Mouse (Mus musculus): ENCODE measurements at regions not wholly inside any gene's neighbourhood (a gene's known extent, or its start where the extent isn't known, plus 50 kb on each side); places are given as distances from the start of the nearest gene placed in this dataset.

GRCm38 (mm10) chr15:88318048-88318447 is 282.1 kb upstream of the Zdhhc25 start:
- H3K27me3 ChIP-seq: peaks cover 2% of the 10 kb centered on the region; the same call in 1 of the 2 replicates
- H3K4me3 ChIP-seq: no peak overlapping the region
- no peaks in the 10 kb centered on the region for H3K4me1 ChIP-seq
- no peak overlapping the region for H3K4me2 ChIP-seq
- no peaks in the 10 kb centered on the region for H3K9me3 ChIP-seq
- 29% methylated on average over 8 of the region's 8 CpGs for WGBS
- no peak overlapping the region for H3K27ac ChIP-seq
- H3K36me3 ChIP-seq: no peaks in the 10 kb centered on the region
- no peak for ATAC-seq (ENCODE audit: insufficient number of reproducible peaks, insufficient read depth, low FRiP score, low TSS enrichment, low read depth)
- H3K9ac ChIP-seq: no peak overlapping the region

DNA sequence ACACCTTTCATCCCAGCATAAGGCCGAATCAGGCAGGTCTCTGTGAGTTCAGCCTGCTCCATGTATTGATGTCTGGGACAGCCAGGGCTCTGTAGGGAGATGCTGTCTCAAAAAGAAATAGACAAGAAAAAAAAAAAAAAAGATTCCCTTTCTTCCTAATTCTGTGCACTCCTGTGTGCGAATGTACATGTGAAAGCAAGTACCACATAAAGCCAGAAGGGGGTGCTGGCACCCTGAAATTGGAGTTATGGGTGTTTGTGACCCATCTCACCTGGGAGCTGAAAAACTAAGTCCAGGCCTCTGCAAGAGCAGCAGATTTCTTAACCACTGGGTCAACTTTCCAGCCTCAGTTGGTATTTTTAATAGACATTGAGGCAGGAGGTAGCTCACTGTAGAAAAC is 280.6 kb upstream of the Zdhhc25 start:
- Histone ChIP-seq H3K4me2 (no peak overlapping the region), H3K36me3 (no peaks in the 10 kb centered on the region), H3K9me3 (no peaks in the 10 kb centered on the region), H3K9ac (no peak overlapping the region), H3K4me3 (no peak overlapping the region), H3K27me3 (no peaks in the 10 kb centered on the region), H3K27ac (no peak overlapping the region), H3K4me1 (no peaks in the 10 kb centered on the region)
- 69% methylated on average over 2 of the region's 2 CpGs for WGBS
- no peak for ATAC-seq (ENCODE audit: insufficient number of reproducible peaks, insufficient read depth, low FRiP score, low TSS enrichment, low read depth)

- 85% methylated on average over 16 of the region's 16 CpGs for WGBS
- Histone ChIP-seq H3K9me3 (no peaks in the 10 kb centered on the region), H3K4me1 (no peaks in the 10 kb centered on the region), H3K27ac (no peak overlapping the region), H3K36me3 (no peaks in the 10 kb centered on the region), H3K4me2 (no peak overlapping the region), H3K9ac (no peak overlapping the region), H3K27me3 (no peaks in the 10 kb centered on the region), H3K4me3 (no peak overlapping the region)
- ATAC-seq (ENCODE audit: insufficient number of reproducible peaks, insufficient read depth, low FRiP score, low TSS enrichment, low read depth): no peak
These were observed 276.3 kb upstream of the Zdhhc25 start for GRCm38 (mm10) chr15:88323584-88324375.

DNA sequence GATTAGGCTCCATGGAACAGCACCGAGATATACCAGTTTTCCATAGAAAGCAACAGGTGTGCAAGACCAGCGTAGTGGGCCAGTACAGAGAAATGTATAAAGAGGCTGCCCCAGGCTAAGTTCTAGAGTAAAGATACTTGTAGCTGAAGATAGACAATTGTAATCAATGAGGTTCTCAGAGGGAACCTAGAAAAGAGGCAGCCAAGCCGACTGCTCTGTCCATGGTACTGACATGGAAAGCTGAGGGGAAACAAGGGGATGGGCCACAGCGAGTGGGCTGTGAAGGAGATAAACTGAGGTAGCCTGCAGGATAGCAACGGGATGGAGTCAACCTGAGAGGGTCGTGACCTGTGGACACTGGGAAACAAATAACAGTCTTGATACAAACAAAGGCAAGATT is 275.0 kb upstream of the Zdhhc25 start:
- no peaks in the 10 kb centered on the region for H3K4me1 ChIP-seq
- no peaks in the 10 kb centered on the region for H3K27me3 ChIP-seq
- H3K36me3 ChIP-seq: no peaks in the 10 kb centered on the region
- H3K9ac ChIP-seq: no peak overlapping the region
- H3K27ac ChIP-seq: no peak overlapping the region
- H3K4me2 ChIP-seq: no peak overlapping the region
- no peak for ATAC-seq (ENCODE audit: insufficient number of reproducible peaks, insufficient read depth, low FRiP score, low TSS enrichment, low read depth)
- H3K4me3 ChIP-seq: no peak overlapping the region
- WGBS: 45% methylated on average over 6 of the region's 6 CpGs
- H3K9me3 ChIP-seq: no peaks in the 10 kb centered on the region

DNA sequence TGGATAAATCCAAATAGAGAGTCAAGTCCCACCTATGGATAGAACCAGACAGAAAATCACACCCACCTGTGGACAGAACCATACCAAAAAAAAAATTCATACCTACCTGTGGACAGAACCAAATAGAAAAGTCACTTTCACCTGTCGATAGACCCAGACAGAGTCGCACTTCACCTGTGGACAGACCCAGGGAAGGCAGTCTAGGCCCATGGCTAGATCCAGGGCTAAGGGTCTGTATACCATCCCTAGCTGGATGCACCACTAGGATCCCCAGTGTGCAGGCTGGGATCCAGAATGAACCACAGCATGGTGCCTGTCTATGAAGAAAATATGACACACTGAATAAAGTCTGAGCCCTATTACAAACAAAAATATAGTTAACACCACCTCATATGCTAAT is 246.9 kb upstream of the Zdhhc25 start:
- no peaks in the 10 kb centered on the region for H3K4me1 ChIP-seq
- H3K27me3 ChIP-seq: no peaks in the 10 kb centered on the region
- H3K4me2 ChIP-seq: no peak overlapping the region
- H3K27ac ChIP-seq: no peak overlapping the region
- no peak overlapping the region for H3K4me3 ChIP-seq
- no peaks in the 10 kb centered on the region for H3K9me3 ChIP-seq
- H3K36me3 ChIP-seq: no peaks in the 10 kb centered on the region
- 90% methylated on average over 2 of the region's 2 CpGs for WGBS
- ATAC-seq (ENCODE audit: insufficient number of reproducible peaks, insufficient read depth, low FRiP score, low TSS enrichment, low read depth): no peak
- no peak overlapping the region for H3K9ac ChIP-seq

DNA sequence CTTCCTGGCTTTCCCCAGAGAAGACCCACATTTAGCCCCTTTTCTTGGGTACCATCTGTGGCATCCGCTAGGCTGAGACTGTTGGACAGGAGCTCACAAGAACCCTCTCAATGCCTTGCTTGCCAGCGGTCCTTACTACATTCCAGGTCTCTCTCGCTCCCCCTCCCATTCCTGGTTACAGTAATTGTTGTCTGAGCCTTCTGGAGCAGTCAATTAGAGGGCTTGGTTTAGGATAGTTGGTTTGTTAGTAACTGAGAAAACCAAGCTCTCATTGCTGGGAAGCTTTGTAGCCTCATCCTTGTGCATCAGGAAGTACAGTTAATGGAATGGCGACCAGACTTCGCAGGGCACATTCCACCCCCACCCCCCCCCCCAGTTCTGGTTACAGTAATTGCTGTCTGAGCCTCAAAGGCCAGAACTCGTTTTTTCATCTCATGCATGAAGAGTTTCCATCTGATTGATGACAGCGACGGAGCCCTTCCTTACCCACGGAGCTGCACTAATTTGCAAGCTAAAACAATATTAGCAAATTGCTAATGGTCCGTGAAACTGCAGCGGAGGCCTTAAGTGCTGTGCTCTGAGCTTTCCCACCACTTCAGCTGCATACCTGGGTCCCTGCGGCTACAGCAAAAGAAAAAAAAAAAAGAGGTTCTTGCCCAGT is 239.6 kb upstream of the Zdhhc25 start:
- no peak overlapping the region for H3K4me2 ChIP-seq
- ATAC-seq (ENCODE audit: insufficient number of reproducible peaks, insufficient read depth, low FRiP score, low TSS enrichment, low read depth): no peak
- no peak overlapping the region for H3K9ac ChIP-seq
- peaks cover 10% of the 10 kb centered on the region for H3K4me1 ChIP-seq
- H3K27me3 ChIP-seq: 0 out of 2 replicates have a peak, but pooled peaks cover 9% of the 10 kb centered on the region
- H3K36me3 ChIP-seq: no peaks in the 10 kb centered on the region
- 23% methylated on average over 12 of the region's 12 CpGs for WGBS
- H3K27ac ChIP-seq: no peak overlapping the region
- H3K4me3 ChIP-seq: no peak overlapping the region
- no peaks in the 10 kb centered on the region for H3K9me3 ChIP-seq

GRCm38 (mm10) chr15:88361351-88361750 is 238.8 kb upstream of the Zdhhc25 start:
- Histone ChIP-seq H3K4me2 (no peak overlapping the region), H3K36me3 (no peaks in the 10 kb centered on the region), H3K9ac (no peak overlapping the region), H3K4me3 (no peak overlapping the region), H3K27ac (no peak overlapping the region), H3K27me3 (0 out of 2 replicates have a peak, but pooled peaks cover 9% of the 10 kb centered on the region), H3K9me3 (no peaks in the 10 kb centered on the region), H3K4me1 (peaks cover 10% of the 10 kb centered on the region)
- no peak for ATAC-seq (ENCODE audit: insufficient number of reproducible peaks, insufficient read depth, low FRiP score, low TSS enrichment, low read depth)
- WGBS: 62% methylated on average over 5 of the region's 5 CpGs

DNA sequence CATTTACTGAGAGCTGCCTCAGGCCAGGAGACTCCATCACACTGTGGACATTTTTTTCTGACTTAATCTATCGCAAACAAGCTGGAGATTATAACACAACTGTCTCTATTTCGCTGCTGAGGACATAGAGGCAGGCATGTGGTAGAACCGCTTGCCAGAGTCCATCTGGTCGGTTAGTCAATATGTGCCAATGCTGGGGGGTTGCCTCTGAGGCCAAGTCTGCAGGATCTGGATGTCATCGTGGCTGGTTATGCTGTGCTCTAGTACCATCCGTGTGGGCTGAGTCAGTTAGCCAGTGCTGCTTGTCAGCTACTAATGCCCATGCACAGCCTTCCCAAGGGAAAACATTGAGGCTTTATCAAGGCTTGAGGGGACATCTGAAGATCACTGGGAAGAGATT is 237.1 kb upstream of the Zdhhc25 start:
- WGBS: 51% methylated on average over 6 of the region's 6 CpGs
- no peaks in the 10 kb centered on the region for H3K9me3 ChIP-seq
- H3K27ac ChIP-seq: no peak overlapping the region
- H3K4me1 ChIP-seq: peaks cover 10% of the 10 kb centered on the region
- H3K4me3 ChIP-seq: no peak overlapping the region
- H3K27me3 ChIP-seq: 0 out of 2 replicates have a peak, but pooled peaks cover 9% of the 10 kb centered on the region
- no peak overlapping the region for H3K4me2 ChIP-seq
- H3K9ac ChIP-seq: no peak overlapping the region
- ATAC-seq (ENCODE audit: insufficient number of reproducible peaks, insufficient read depth, low FRiP score, low TSS enrichment, low read depth): no peak
- no peaks in the 10 kb centered on the region for H3K36me3 ChIP-seq

GRCm38 (mm10) chr15:88370366-88370765 is 229.7 kb upstream of the Zdhhc25 start:
- no peaks in the 10 kb centered on the region for H3K36me3 ChIP-seq
- no peak overlapping the region for H3K27ac ChIP-seq
- ATAC-seq (ENCODE audit: insufficient number of reproducible peaks, insufficient read depth, low FRiP score, low TSS enrichment, low read depth): no peak
- H3K4me3 ChIP-seq: no peak overlapping the region
- H3K4me2 ChIP-seq: no peak overlapping the region
- H3K4me1 ChIP-seq: no peaks in the 10 kb centered on the region
- 83% methylated on average over 5 of the region's 5 CpGs for WGBS
- no peaks in the 10 kb centered on the region for H3K9me3 ChIP-seq
- H3K9ac ChIP-seq: no peak overlapping the region
- H3K27me3 ChIP-seq: no peaks in the 10 kb centered on the region; the same call in 1 of the 2 replicates

DNA sequence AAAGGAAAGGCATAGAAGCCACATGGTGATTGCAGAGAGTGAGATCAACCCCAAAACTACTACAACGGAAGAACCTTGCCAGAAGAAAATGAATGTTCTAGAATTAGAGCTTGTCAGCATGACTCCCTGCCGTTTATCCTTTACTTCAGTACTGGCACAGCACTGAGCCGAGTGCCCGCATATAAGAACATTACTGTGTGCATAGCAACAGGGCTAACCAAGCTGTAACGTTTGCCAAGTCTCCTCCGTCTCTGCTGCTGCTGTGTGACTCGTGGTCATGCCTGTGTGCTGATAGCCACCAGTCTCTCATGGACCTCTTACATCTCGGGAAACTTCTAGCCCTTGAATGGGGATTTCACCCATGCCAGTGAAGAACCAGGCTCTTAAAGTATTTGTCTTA is 228.1 kb upstream of the Zdhhc25 start:
- H3K9ac ChIP-seq: no peak overlapping the region
- no peak overlapping the region for H3K4me2 ChIP-seq
- no peaks in the 10 kb centered on the region for H3K9me3 ChIP-seq
- no peak overlapping the region for H3K4me3 ChIP-seq
- no peak for ATAC-seq (ENCODE audit: insufficient number of reproducible peaks, insufficient read depth, low FRiP score, low TSS enrichment, low read depth)
- 80% methylated on average over 8 of the region's 8 CpGs for WGBS
- no peaks in the 10 kb centered on the region for H3K4me1 ChIP-seq
- no peaks in the 10 kb centered on the region for H3K36me3 ChIP-seq
- H3K27ac ChIP-seq: no peak overlapping the region
- no peaks in the 10 kb centered on the region; the same call in 1 of the 2 replicates for H3K27me3 ChIP-seq

DNA sequence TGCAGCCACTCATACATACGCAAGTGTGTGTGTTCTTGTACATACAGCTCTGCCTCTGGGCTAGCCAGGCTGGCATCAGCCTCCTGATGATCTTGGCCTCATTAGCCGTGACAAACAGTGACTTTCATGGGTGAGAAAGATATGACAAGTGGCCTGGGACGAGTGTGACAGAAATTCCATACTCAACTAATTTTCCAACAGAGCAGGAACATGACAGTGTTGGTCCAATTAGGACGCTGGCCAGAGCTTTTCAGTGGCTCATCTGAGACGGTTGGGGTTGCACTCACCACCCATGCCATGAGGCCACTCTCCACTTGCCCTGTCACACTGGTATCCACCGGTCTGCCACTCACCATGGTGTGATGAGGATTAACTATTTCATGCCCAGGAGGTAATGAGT is 226.2 kb upstream of the Zdhhc25 start:
- no peak overlapping the region for H3K4me3 ChIP-seq
- H3K4me2 ChIP-seq: no peak overlapping the region
- H3K9me3 ChIP-seq: no peaks in the 10 kb centered on the region
- no peaks in the 10 kb centered on the region for H3K4me1 ChIP-seq
- ATAC-seq (ENCODE audit: insufficient number of reproducible peaks, insufficient read depth, low FRiP score, low TSS enrichment, low read depth): no peak
- 61% methylated on average over 6 of the region's 6 CpGs for WGBS
- H3K9ac ChIP-seq: no peak overlapping the region
- H3K36me3 ChIP-seq: no peaks in the 10 kb centered on the region
- no peaks in the 10 kb centered on the region; the same call in 1 of the 2 replicates for H3K27me3 ChIP-seq
- no peak overlapping the region for H3K27ac ChIP-seq

- 80% methylated on average over 7 of the region's 7 CpGs for WGBS
- Histone ChIP-seq H3K4me1 (no peaks in the 10 kb centered on the region), H3K9me3 (no peaks in the 10 kb centered on the region), H3K27ac (no peak overlapping the region), H3K4me3 (no peak overlapping the region), H3K27me3 (0 out of 2 replicates have a peak, but pooled peaks cover 5% of the 10 kb centered on the region), H3K36me3 (no peaks in the 10 kb centered on the region), H3K4me2 (no peak overlapping the region), H3K9ac (no peak overlapping the region)
- ATAC-seq (ENCODE audit: insufficient number of reproducible peaks, insufficient read depth, low FRiP score, low TSS enrichment, low read depth): no peak
These were observed 220.8 kb upstream of the Zdhhc25 start for GRCm38 (mm10) chr15:88379342-88379741.
